Mouse (Mus musculus) hindbrain, embryonic 16.5 days (tissue): ENCODE results near the gene Peli1. TPM values are rescaled to one million over a fixed set of nuclear protein-coding genes. Genes with fewer than 3 reads are reported as not detected.
A peak's percentile ranks its signal among the peaks of the same experiment; 100 is the strongest.
"Not testable (repeated sequence)": the region's sequence is repeated elsewhere in the genome, so short reads cannot be mapped to it uniquely, and the experiment has no call there.

Experiments
- ATAC-seq: fragments of 200-750 bp; cut with Nextera tagmentation; 2 replicates; pipeline ENCODE4 v1.8.0; 2017; ENCODE audit warnings: moderate TSS enrichment, moderate library complexity
- H3K27ac ChIP-seq: fragments of 300-500 bp; sonication (generic); 2 replicates; pipeline ENCODE4 v1.5.1; 2014; ENCODE audit warnings: low read depth, mild to moderate bottlenecking, control low read depth, low read length, moderate library complexity
- H3K27me3 ChIP-seq: fragments of 300-500 bp; sonication (generic); replicated peaks from 2 replicates; pipeline ENCODE4 v1.6.1; 2014; ENCODE audit warnings: low read length; ENCODE audit not compliant: control insufficient read depth, insufficient read depth
- H3K36me3 ChIP-seq: fragments of 300-500 bp; sonication (generic); 2 replicates; pipeline ENCODE4 v1.6.1; 2014; ENCODE audit warnings: mild to moderate bottlenecking, low read length, moderate library complexity, mixed read lengths; ENCODE audit not compliant: control insufficient read depth, insufficient read depth
- H3K4me1 ChIP-seq: fragments of 300-500 bp; sonication (generic); 2 replicates; pipeline ENCODE4 v1.6.1; 2014; ENCODE audit warnings: low read depth, low read length; ENCODE audit not compliant: control insufficient read depth, insufficient read depth
- H3K4me2 ChIP-seq: fragments of 300-500 bp; sonication (generic); 2 replicates; pipeline ENCODE4 v1.6.1; 2014; ENCODE audit warnings: mild to moderate bottlenecking, low read length, control low read depth, moderate library complexity
- H3K4me3 ChIP-seq: fragments of 300-500 bp; sonication (generic); 2 replicates; pipeline ENCODE4 v1.5.1; 2014; ENCODE audit warnings: mild to moderate bottlenecking, low read length, control low read depth, moderate library complexity
- H3K9ac ChIP-seq: fragments of 300-500 bp; sonication (generic); 2 replicates; pipeline ENCODE4 v1.6.1; 2014; ENCODE audit warnings: low read depth, mild to moderate bottlenecking, control low read depth, low read length, moderate library complexity
- H3K9me3 ChIP-seq: fragments of 300-500 bp; sonication (generic); 2 replicates; pipeline ENCODE4 v1.6.1; 2014; ENCODE audit warnings: mild to moderate bottlenecking, low read length, moderate library complexity; ENCODE audit not compliant: control insufficient read depth
- WGBS: fragments of 180-500 bp; shearing (Covaris S2); extraction: QIAGEN DNeasy Blood & Tissue Kit; methylation state at CpG from one replicate; pipeline ENCODE4 v1.1.7; 2014; 5-methylcytosine and 5-hydroxymethylcytosine counted together
- polyA plus RNA-seq: library from polyadenylated mRNA; unstranded; fragments of >200 nt; fragmentation: Nextera tagmentation; extraction: Ambion mirVana; gene quantifications from 2 replicates; pipeline ENCODE4 v1.2.1, GENCODE M21; 2015

Peli1 gene
- polyA plus RNA-seq, 1 experiment from 2014 or later, result 51.8 TPM

GRCm38 (mm10) chr11:21169608-21169860 lies 78.4 kb downstream of the Peli1 start:
- H3K36me3 ChIP-seq, H3K4me3 ChIP-seq, H3K27ac ChIP-seq, ATAC-seq, H3K4me1 ChIP-seq, H3K4me2 ChIP-seq, H3K9ac ChIP-seq, H3K9me3 ChIP-seq, H3K27me3 ChIP-seq: not testable (repeated sequence)
- WGBS, result 93% methylated on average over 1 of the region's 1 CpGs

- WGBS, result 98% methylated on average over 3 of the region's 3 CpGs
- ATAC-seq, result no peak
- Histone ChIP-seq H3K4me1 (no peaks in the 10 kb centered on the region), H3K4me2 (no peak overlapping the region), H3K9ac (no peak overlapping the region), H3K27ac (no peak overlapping the region), H3K36me3 (no peaks in the 10 kb centered on the region), H3K4me3 (no peak overlapping the region), H3K9me3 (no peaks in the 10 kb centered on the region), H3K27me3 (no peaks in the 10 kb centered on the region)
Observed at GRCm38 (mm10) chr11:21172281-21172680, 81.2 kb downstream of the Peli1 start.

- WGBS, result 93% methylated on average over 6 of the region's 6 CpGs
- no peak overlapping the region for H3K4me3 ChIP-seq
Observed at GRCm38 (mm10) chr11:21173926-21174325, 82.8 kb downstream of the Peli1 start.

GRCm38 (mm10) chr11:21174396-21174795 lies 83.3 kb downstream of the Peli1 start:
- H3K4me1 ChIP-seq, result no peaks in the 10 kb centered on the region
- H3K9me3 ChIP-seq, result no peaks in the 10 kb centered on the region
- no peak overlapping the region for H3K4me3 ChIP-seq
- no peak overlapping the region for H3K9ac ChIP-seq
- 62% methylated on average over 5 of the region's 5 CpGs for WGBS
- H3K4me2 ChIP-seq, result no peak overlapping the region
- no peak overlapping the region for H3K27ac ChIP-seq
- H3K36me3 ChIP-seq, result no peaks in the 10 kb centered on the region
- ATAC-seq, result no peak
- no peaks in the 10 kb centered on the region for H3K27me3 ChIP-seq

More at GRCm38 (mm10) chr11:21173926-21174325, 82.8 kb downstream of the Peli1 start:
- Histone ChIP-seq H3K4me2 (no peak overlapping the region), H3K9ac (no peak overlapping the region), H3K27ac (no peak overlapping the region), H3K36me3 (no peaks in the 10 kb centered on the region), H3K9me3 (no peaks in the 10 kb centered on the region), H3K27me3 (no peaks in the 10 kb centered on the region), H3K4me1 (no peaks in the 10 kb centered on the region)
- no peak for ATAC-seq

- Histone ChIP-seq H3K27ac (no peak overlapping the region), H3K4me2 (no peak overlapping the region), H3K9ac (no peak overlapping the region), H3K9me3 (no peaks in the 10 kb centered on the region), H3K36me3 (no peaks in the 10 kb centered on the region), H3K27me3 (no peaks in the 10 kb centered on the region), H3K4me3 (no peak overlapping the region), H3K4me1 (no peaks in the 10 kb centered on the region)
- ATAC-seq, result no peak
- WGBS, result 77% methylated on average over 7 of the region's 7 CpGs
Observed at GRCm38 (mm10) chr11:21175063-21175462, 84.0 kb downstream of the Peli1 start.

- Histone ChIP-seq H3K4me2 (no peak overlapping the region), H3K27ac (no peak overlapping the region), H3K36me3 (no peaks in the 10 kb centered on the region), H3K9ac (no peak overlapping the region), H3K9me3 (no peaks in the 10 kb centered on the region), H3K4me1 (no peaks in the 10 kb centered on the region), H3K4me3 (no peak overlapping the region), H3K27me3 (no peaks in the 10 kb centered on the region)
- ATAC-seq, result no peak
Observed at GRCm38 (mm10) chr11:21176491-21176890, 85.4 kb downstream of the Peli1 start.

GRCm38 (mm10) chr11:21178343-21178742 lies 87.3 kb downstream of the Peli1 start:
- H3K9me3 ChIP-seq, result no peaks in the 10 kb centered on the region
- no peaks in the 10 kb centered on the region for H3K4me1 ChIP-seq
- 0 out of 2 replicates have a peak, but pooled peaks have one; percentile 48 for ATAC-seq
- no peak overlapping the region for H3K27ac ChIP-seq
- H3K36me3 ChIP-seq, result no peaks in the 10 kb centered on the region
- no peaks in the 10 kb centered on the region for H3K27me3 ChIP-seq
- no peak overlapping the region for H3K4me2 ChIP-seq
- no peak overlapping the region for H3K4me3 ChIP-seq
- H3K9ac ChIP-seq, result no peak overlapping the region
- WGBS, result 55% methylated on average over 4 of the region's 4 CpGs

GRCm38 (mm10) chr11:21178998-21179645 lies 88.0 kb downstream of the Peli1 start:
- WGBS, result 87% methylated on average over 8 of the region's 8 CpGs
- no peaks in the 10 kb centered on the region for H3K4me1 ChIP-seq
- no peak overlapping the region for H3K4me2 ChIP-seq
- H3K36me3 ChIP-seq, result no peaks in the 10 kb centered on the region
- H3K9me3 ChIP-seq, result no peaks in the 10 kb centered on the region
- no peaks in the 10 kb centered on the region for H3K27me3 ChIP-seq
- H3K4me3 ChIP-seq, result no peak overlapping the region
- no peak for ATAC-seq
- no peak overlapping the region for H3K27ac ChIP-seq
- no peak overlapping the region for H3K9ac ChIP-seq

GRCm38 (mm10) chr11:21179873-21180272 lies 88.8 kb downstream of the Peli1 start:
- H3K4me3 ChIP-seq, H3K27me3 ChIP-seq, H3K4me1 ChIP-seq, ATAC-seq, H3K36me3 ChIP-seq, H3K27ac ChIP-seq, H3K9me3 ChIP-seq, H3K4me2 ChIP-seq, H3K9ac ChIP-seq: not testable (repeated sequence)
- 88% methylated on average over 9 of the region's 9 CpGs for WGBS

- Histone ChIP-seq H3K4me2 (no peak overlapping the region), H3K9me3 (no peaks in the 10 kb centered on the region), H3K4me1 (no peaks in the 10 kb centered on the region), H3K27ac (no peak overlapping the region), H3K27me3 (no peaks in the 10 kb centered on the region), H3K4me3 (no peak overlapping the region), H3K36me3 (no peaks in the 10 kb centered on the region), H3K9ac (no peak overlapping the region)
- WGBS, result 68% methylated on average over 1 of the region's 1 CpGs
- no peak for ATAC-seq
Observed at GRCm38 (mm10) chr11:21180650-21181049, 89.6 kb downstream of the Peli1 start.
